Mouse (Mus musculus): Measurements from ENCODE around the gene Syt2.

- TF ChIP-seq CTCF (IDR thresholded peaks at IDR 0.05; ENCODE audit: borderline replicate concordance, extremely low read depth, insufficient read depth, insufficient read length) (no peak), POLR2A (IDR thresholded peaks at IDR 0.05; ENCODE audit: borderline replicate concordance, extremely low read depth, insufficient read depth, insufficient read length, poor library complexity, severe bottlenecking) (no peak)
These were observed 125.5 kb downstream of the Syt2 start for GRCm38 (mm10) chr1:134771999-134772398.

All from brain, embryonic 14.5 days (tissue).